Mouse (Mus musculus) ES-Bruce4 (cell line): ENCODE measurements around the gene Klc1.

Source experiments
- CTCF ChIP-seq: IDR thresholded peaks from one replicate; pipeline ENCODE4 v1.8.1; 2011; ENCODE audit warnings: low read depth, low read length
- EP300 ChIP-seq: IDR thresholded peaks from 2 replicates; pipeline ENCODE4 v1.6.1; 2011; ENCODE audit warnings: low read depth, low read length; ENCODE audit not compliant: insufficient read depth
- POLR2A ChIP-seq: IDR thresholded peaks from one replicate; pipeline ENCODE4 v1.8.1; 2011; ENCODE audit warnings: low read length; ENCODE audit not compliant: insufficient read depth

DNA sequence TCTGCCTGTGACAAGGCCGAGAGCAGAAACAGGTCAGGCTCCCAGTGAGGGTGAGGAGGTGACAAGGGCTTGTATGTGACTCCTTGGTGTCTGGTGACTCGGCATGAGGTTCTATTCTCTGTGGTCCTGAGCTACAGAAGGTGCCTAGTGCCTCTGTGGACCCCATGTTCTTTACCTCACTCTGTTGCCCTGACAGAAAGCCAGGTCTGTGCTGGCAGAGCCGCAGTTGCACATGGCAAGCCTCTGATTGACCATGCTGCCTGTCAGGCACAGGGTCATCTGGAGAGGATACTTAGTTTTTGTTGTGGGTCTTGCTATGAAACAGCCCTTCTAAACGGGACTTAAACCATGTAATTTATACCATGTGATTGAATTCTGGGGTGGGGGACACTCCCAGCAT is 63.3 kb downstream of the Klc1 start:
- TF ChIP-seq CTCF = no peak
- TF ChIP-seq POLR2A = no peak
- no peak for TF ChIP-seq EP300
